Mouse (Mus musculus) ES-E14 (cell line): Measurements from ENCODE around the gene Dse.

ENCODE experiments used
- CHD2 ChIP-seq: IDR thresholded peaks from 2 replicates; pipeline ENCODE4 v1.6.1; 2014; ENCODE audit warnings: mild to moderate bottlenecking, low read depth, low read length, inconsistent platforms
- MAFK ChIP-seq: IDR thresholded peaks from 2 replicates; pipeline ENCODE4 v1.6.1; 2014; ENCODE audit warnings: mild to moderate bottlenecking, low read depth, low read length, inconsistent platforms; ENCODE audit not compliant: insufficient read depth
- ZC3H11A ChIP-seq: IDR thresholded peaks from 2 replicates; pipeline ENCODE4 v1.6.1; 2012; ENCODE audit warnings: low read depth, mild to moderate bottlenecking, inconsistent platforms, low read length, borderline replicate concordance
- ZNF384 ChIP-seq: IDR thresholded peaks from 2 replicates; pipeline ENCODE4 v1.6.1; 2012; ENCODE audit warnings: low read depth, low read length, inconsistent platforms

DNA sequence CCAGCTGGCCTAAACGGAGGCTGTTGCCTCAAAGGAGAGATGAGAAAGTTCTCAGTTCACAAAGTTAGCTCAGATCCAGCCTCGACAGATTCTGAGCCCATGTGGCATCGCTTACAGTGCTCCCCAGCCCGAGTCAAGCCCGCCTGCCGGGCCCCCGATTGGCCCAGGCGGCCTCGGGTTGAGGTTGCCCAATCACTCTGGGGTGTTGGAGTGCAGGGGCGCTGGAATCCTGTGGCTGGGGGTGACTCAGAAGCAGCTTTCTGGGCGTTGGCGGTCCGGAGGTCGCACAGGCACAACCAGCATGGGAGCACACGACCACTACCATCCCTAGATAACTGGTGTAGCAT, 1.1 kb downstream of the Dse start:
- TF ChIP-seq ZC3H11A, result no peak
- no peak for TF ChIP-seq CHD2
- TF ChIP-seq ZNF384, result no peak
- TF ChIP-seq MAFK, result no peak
